Mouse (Mus musculus) urinary bladder, postnatal 25 days (tissue): ENCODE measurements at regions not wholly inside any gene's neighbourhood (a gene's known extent, or its start where the extent isn't known, plus 50 kb on each side); places are given as distances from the start of the nearest gene placed in this dataset.

Source experiments
- DNase-seq: peaks from one replicate; pipeline ENCODE4 v3.0.0; 2022; ENCODE audit warnings: low spot score

- DNase-seq: no peak
These were observed 118.4 kb downstream of the Barx2 start for GRCm38 (mm10) chr9:31794911-31795310.

- no peak for DNase-seq
These were observed 137.3 kb downstream of the Barx2 start for GRCm38 (mm10) chr9:31775956-31776355.

GRCm38 (mm10) chr9:31765401-31765800 is 147.9 kb downstream of the Barx2 start:
- DNase-seq: no peak

- no peak for DNase-seq
These were observed 155.2 kb downstream of the Barx2 start for GRCm38 (mm10) chr9:31757894-31758561.

- DNase-seq: no peak
These were observed 182.8 kb downstream of the Barx2 start for GRCm38 (mm10) chr9:31730443-31730842.

GRCm38 (mm10) chr9:31719309-31719708 is 194.0 kb downstream of the Barx2 start:
- no peak for DNase-seq

- DNase-seq: no peak
These were observed 203.2 kb downstream of the Barx2 start for GRCm38 (mm10) chr9:31710022-31710421.

GRCm38 (mm10) chr9:31706688-31707087 is 206.6 kb downstream of the Barx2 start:
- no peak for DNase-seq

GRCm38 (mm10) chr9:31690921-31691475 is 222.3 kb downstream of the Barx2 start:
- no peak for DNase-seq

- DNase-seq: no peak
These were observed 224.1 kb upstream of the Tmem45b start for GRCm38 (mm10) chr9:31688398-31688705.

GRCm38 (mm10) chr9:31687686-31688397 is 223.6 kb upstream of the Tmem45b start:
- DNase-seq: no peak

- DNase-seq: no peak
These were observed 222.2 kb upstream of the Tmem45b start for GRCm38 (mm10) chr9:31686466-31686865.

GRCm38 (mm10) chr9:31684812-31685188 is 220.5 kb upstream of the Tmem45b start:
- no peak for DNase-seq

- no peak for DNase-seq
These were observed 220.0 kb upstream of the Tmem45b start for GRCm38 (mm10) chr9:31684099-31684811.

- no peak for DNase-seq
These were observed 219.2 kb upstream of the Tmem45b start for GRCm38 (mm10) chr9:31683302-31684081.

GRCm38 (mm10) chr9:31682893-31683292 is 218.6 kb upstream of the Tmem45b start:
- no peak for DNase-seq

- no peak for DNase-seq
These were observed 212.9 kb upstream of the Tmem45b start for GRCm38 (mm10) chr9:31677150-31677549.

- no peak for DNase-seq
These were observed 194.8 kb upstream of the Tmem45b start for GRCm38 (mm10) chr9:31659026-31659425.

- DNase-seq: no peak
These were observed 193.3 kb upstream of the Tmem45b start for GRCm38 (mm10) chr9:31657612-31658011.

- no peak for DNase-seq
These were observed 192.4 kb upstream of the Tmem45b start for GRCm38 (mm10) chr9:31656676-31657075.

- DNase-seq: no peak
These were observed 190.5 kb upstream of the Tmem45b start for GRCm38 (mm10) chr9:31654747-31655146.

- DNase-seq: no peak
These were observed 190.0 kb upstream of the Tmem45b start for GRCm38 (mm10) chr9:31654213-31654612.
